Mouse (Mus musculus): ENCODE results near the gene Tor1a. TPM values are rescaled to one million over a fixed set of nuclear protein-coding genes. Genes with fewer than 3 reads are reported as not detected.

Tor1a gene
- 104 and 174 TPM in 2 replicates for polyA plus RNA-seq (2012; ENCODE audit: low replicate concordance)

GRCm38 (mm10) chr2:30967352-30968327 lies at the start of gene Tor1a:
Gene Tor1a, minus strand, starts transcription at chr2:30967933.

DNA sequence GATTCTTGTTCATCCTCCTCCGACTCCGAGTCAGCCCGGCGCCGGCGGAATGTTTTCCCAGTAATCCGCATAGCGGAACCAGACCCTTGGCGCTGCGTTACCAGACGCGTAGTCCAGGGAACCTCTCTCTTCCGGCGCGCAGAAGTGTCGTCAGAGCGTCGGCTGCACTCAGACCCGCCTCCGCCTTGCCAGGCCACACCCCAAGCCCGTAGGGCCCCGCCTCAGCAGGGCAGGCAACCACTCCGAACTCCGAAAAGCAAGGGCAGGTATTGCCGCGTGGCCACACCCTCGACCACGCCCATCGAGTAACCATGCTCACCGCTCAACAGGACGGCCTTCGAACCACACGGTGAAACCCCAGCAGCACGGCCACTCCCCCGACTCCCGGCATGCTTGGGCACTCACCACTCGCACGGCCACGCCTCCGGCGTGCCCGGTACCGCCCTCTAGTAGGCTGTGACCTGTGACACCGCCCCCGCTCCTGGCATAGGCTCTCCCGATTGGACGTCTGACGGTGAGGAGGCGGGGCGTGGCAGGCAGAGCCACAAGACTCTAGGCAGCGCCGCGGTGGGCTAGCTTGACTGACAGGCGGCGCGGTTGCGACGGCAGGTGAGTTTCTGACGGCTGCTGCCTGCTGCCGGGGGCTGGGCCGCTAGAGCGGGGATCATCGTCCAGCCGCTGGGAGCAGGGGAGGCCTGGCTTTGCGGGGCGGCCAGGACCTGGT lies 14.2 kb upstream of the Tor1a start, which contains the start of the genes BC005624 and Usp20:
BC005624 (minus strand) TSS at position 412 of the 724 bp plus-strand sequence.
Usp20 (plus strand) TSS at position 490 of the 724 bp plus-strand sequence.

GRCm38 (mm10) chr2:30952824-30953490 lies 14.8 kb downstream of the Tor1a start, which contains the start of gene Tor1b:
Gene Tor1b, plus strand, starts transcription at chr2:30952959.

GRCm38 (mm10) chr2:30929483-30930045 lies 38.2 kb downstream of the Tor1a start, which contains the start of gene Ptges:
Gene Ptges, minus strand, starts transcription at chr2:30929863.

Other genes starting within 250 kb of the Tor1a start
- gene 1700001O22Rik, start 164.3 kb downstream of the Tor1a start, polyA plus RNA-seq (2012; ENCODE audit: low replicate concordance): 1.5 and 4.6 TPM in 2 replicates
- gene Ntmt1, start 160.1 kb downstream of the Tor1a start, polyA plus RNA-seq (2012; ENCODE audit: low replicate concordance): 17.3 and 19.7 TPM in 2 replicates
- gene Asb6, start 137.6 kb downstream of the Tor1a start, polyA plus RNA-seq (2012; ENCODE audit: low replicate concordance): 32.8 and 58.8 TPM in 2 replicates
- 0.46 TPM in 1 of 2 replicates, not detected in the other for gene Prrx2, start 133.0 kb downstream of the Tor1a start, polyA plus RNA-seq (2012; ENCODE audit: low replicate concordance)
- gene Ptges, start 38.1 kb downstream of the Tor1a start, polyA plus RNA-seq (2012; ENCODE audit: low replicate concordance): 0.08 and 0.82 TPM in 2 replicates
- 24.2 and 45.0 TPM in 2 replicates for gene Tor1b, start 15.0 kb downstream of the Tor1a start, polyA plus RNA-seq (2012; ENCODE audit: low replicate concordance)
- 7.9 and 25.7 TPM in 2 replicates for gene BC005624, start 14.3 kb upstream of the Tor1a start, polyA plus RNA-seq (2012; ENCODE audit: low replicate concordance)
- gene Usp20, start 14.3 kb upstream of the Tor1a start, polyA plus RNA-seq (2012; ENCODE audit: low replicate concordance): 9.3 and 25.8 TPM in 2 replicates
- 138 and 180 TPM in 2 replicates for gene Fnbp1, start 174.1 kb upstream of the Tor1a start, polyA plus RNA-seq (2012; ENCODE audit: low replicate concordance)
- gene Gpr107, start 184.4 kb upstream of the Tor1a start, polyA plus RNA-seq (2012; ENCODE audit: low replicate concordance): 9.4 and 11.9 TPM in 2 replicates

Measured in hematopoietic multipotent progenitor cell, adult 10-12 weeks (in vitro differentiated cells).